Mouse (Mus musculus): ENCODE results near the gene Rpl37a.

The Rpl37a gene

GRCm38 (mm10) chr1:72710753-72711653 is at the start of gene Rpl37a:
Rpl37a (plus strand) TSS chr1:72711290.
- DNase-seq = peak; percentile 92 to 93

- no peak for DNase-seq
Measured at GRCm38 (mm10) chr1:72673070-72673469, 38.0 kb upstream of the Rpl37a start.

GRCm38 (mm10) chr1:72696256-72696655 is 14.8 kb upstream of the Rpl37a start:
- DNase-seq = no peak

GRCm38 (mm10) chr1:72698651-72699050 is 12.4 kb upstream of the Rpl37a start:
- no peak for DNase-seq

GRCm38 (mm10) chr1:72700479-72700878 is 10.6 kb upstream of the Rpl37a start, which contains the start of gene Ankar:
Ankar (minus strand) TSS chr1:72700579.
- no peak for DNase-seq

GRCm38 (mm10) chr1:72707525-72707924 is 3.6 kb upstream of the Rpl37a start:
- DNase-seq = no peak

GRCm38 (mm10) chr1:72711684-72712083 is 594 bp downstream of the Rpl37a start:
- DNase-seq = no peak

- no peak for DNase-seq
Measured at GRCm38 (mm10) chr1:72714547-72714946, 3.5 kb downstream of the Rpl37a start.

- DNase-seq = no peak
Measured at GRCm38 (mm10) chr1:72715065-72715464, 4.0 kb downstream of the Rpl37a start.

- no peak for DNase-seq
Measured at GRCm38 (mm10) chr1:72715593-72716361, 4.7 kb downstream of the Rpl37a start.

GRCm38 (mm10) chr1:72716421-72716820 is 5.3 kb downstream of the Rpl37a start:
- DNase-seq = no peak

- peak; percentile 43 to 59 for DNase-seq
Measured at GRCm38 (mm10) chr1:72716926-72717325, 5.8 kb downstream of the Rpl37a start.

- no peak for DNase-seq
Measured at GRCm38 (mm10) chr1:72717540-72717939, 6.5 kb downstream of the Rpl37a start.

- peak; percentile 19 to 31 for DNase-seq
Measured at GRCm38 (mm10) chr1:72718846-72719245, 7.8 kb downstream of the Rpl37a start.

- no peak for DNase-seq
Measured at GRCm38 (mm10) chr1:72720115-72720725, 9.1 kb downstream of the Rpl37a start.

GRCm38 (mm10) chr1:72722646-72723045 is 11.6 kb downstream of the Rpl37a start:
- no peak for DNase-seq

- DNase-seq = no peak
Measured at GRCm38 (mm10) chr1:72724354-72724753, 13.3 kb downstream of the Rpl37a start.

- no peak for DNase-seq
Measured at GRCm38 (mm10) chr1:72725941-72726340, 14.9 kb downstream of the Rpl37a start.

- no peak for DNase-seq
Measured at GRCm38 (mm10) chr1:72728781-72729180, 17.7 kb downstream of the Rpl37a start.

- no peak for DNase-seq
Measured at GRCm38 (mm10) chr1:72730126-72730525, 19.0 kb downstream of the Rpl37a start.

- no peak for DNase-seq
Measured at GRCm38 (mm10) chr1:72733191-72733691, 22.2 kb downstream of the Rpl37a start.

GRCm38 (mm10) chr1:72736397-72737125 is 25.5 kb downstream of the Rpl37a start:
- DNase-seq = no peak

Measured in thymus, postnatal 36 days (tissue).